Mouse (Mus musculus): ENCODE measurements around the gene Nlrp9b. TPM values are rescaled to one million over a fixed set of nuclear protein-coding genes. Genes with fewer than 3 reads are reported as not detected.
"Not testable (repeated sequence)": the region's sequence is repeated elsewhere in the genome, so short reads cannot be mapped to it uniquely, and the experiment has no call there.

Gene Nlrp9b
- polyA plus RNA-seq, 1 experiment from 2014 or later, result not detected

DNA sequence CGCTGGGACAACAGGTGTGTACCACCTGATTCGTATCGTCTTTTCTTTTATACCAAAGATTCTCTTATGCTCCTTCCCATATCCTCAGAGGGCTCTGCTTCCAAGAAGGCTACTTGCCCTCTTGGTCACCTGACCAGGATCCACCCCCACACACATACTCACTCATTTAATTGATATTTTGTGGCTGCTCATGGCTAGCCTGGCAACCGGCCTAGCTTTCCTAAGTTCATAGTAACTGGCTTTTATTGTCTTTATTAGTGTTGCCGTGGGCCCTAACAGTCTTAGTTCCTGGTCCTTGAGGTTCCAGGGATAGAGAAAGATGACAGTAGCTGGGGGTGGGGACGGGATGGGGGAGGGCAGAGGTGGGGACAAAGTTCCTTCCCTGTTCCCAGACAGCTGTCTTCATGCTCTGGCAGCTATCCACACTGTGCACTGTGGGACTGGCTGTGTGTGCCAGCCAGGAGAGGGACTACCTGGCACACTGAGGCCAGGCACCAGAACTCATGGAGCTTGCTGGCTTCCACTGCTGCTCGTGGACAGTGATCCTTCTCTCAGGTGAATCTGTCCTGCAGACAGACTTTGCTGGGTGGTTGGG, 26.2 kb upstream of the Nlrp9b start, which contains the start of gene Ceacam20:
Gene Ceacam20 (plus strand): TSS at position 428 of the 595 bp plus-strand sequence.
- WGBS, result 85% methylated on average over 7 of the region's 7 CpGs
- H3K9me3 ChIP-seq, result peaks cover 7% of the 10 kb centered on the region
- no peak within 1 kb of the TSS for H3K4me2 ChIP-seq (replicated peaks)
- no peak within 1 kb of the TSS for H3K9ac ChIP-seq
- H3K4me3 ChIP-seq, result no peak within 1 kb of the TSS
- no peaks in the 10 kb centered on the region for H3K36me3 ChIP-seq
- H3K27ac ChIP-seq, result no peak within 1 kb of the TSS
- H3K27me3 ChIP-seq (replicated peaks), result no peaks in the 10 kb centered on the region
- no peak for ATAC-seq (ENCODE audit: low FRiP score, low read depth)
- no peaks in the 10 kb centered on the region for H3K4me1 ChIP-seq

DNA sequence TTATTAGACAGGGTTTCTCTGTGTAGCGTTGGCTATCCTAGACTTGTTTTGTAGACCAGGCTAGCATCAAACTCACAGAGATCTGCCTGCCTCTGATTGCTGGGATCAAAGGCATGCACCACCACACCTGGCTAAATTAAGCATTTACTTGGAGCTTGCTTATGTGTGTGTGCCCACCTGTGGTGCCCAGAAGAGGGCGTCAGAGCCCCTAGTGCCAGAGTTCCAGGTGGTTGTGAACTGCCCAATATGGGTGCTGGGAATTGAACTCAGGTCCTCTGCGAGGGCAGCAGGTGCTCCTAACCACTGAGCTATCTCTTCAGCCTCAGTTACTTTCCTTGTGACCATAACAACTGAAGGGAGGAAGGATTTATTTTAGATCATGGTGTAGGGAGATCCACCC, 22.2 kb upstream of the Nlrp9b start:
- Histone ChIP-seq H3K9ac (no peak overlapping the region), H3K9me3 (peaks cover 19% of the 10 kb centered on the region), H3K4me1 (no peaks in the 10 kb centered on the region), H3K36me3 (no peaks in the 10 kb centered on the region), H3K4me3 (no peak overlapping the region), H3K4me2 (replicated peaks) (no peak overlapping the region), H3K27me3 (replicated peaks) (no peaks in the 10 kb centered on the region), H3K27ac (no peak overlapping the region)
- ATAC-seq (ENCODE audit: low FRiP score, low read depth), result no peak
- WGBS, result 76% methylated on average over 3 of the region's 3 CpGs

DNA sequence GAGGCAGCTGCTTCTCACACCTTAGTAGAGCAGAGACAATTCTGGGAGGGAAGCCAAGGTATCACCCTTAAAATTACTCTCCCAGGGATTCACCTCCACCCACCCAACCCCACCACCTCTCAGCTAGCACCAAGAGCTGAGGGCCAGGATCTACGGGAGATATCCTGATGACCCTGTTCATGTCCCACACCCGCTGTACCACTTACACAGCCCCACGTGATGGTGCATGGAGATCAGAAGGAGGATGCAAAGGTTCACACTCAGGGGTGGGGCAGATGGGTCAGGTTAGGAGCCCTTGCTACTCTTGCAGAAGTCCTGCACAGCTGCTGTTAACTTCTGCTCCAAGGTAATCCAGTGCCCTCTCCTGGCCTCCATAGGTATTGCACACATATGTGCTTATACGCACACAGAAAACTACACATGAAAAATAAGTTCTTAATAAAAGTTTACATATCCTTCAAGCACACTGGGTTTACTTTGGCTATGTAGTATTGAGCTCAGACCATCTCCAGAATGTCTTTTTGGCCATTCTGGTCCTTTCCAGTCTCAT, 21.6 kb upstream of the Nlrp9b start:
- Histone ChIP-seq H3K4me3 (no peak overlapping the region), H3K4me1 (no peaks in the 10 kb centered on the region), H3K9me3 (peaks cover 19% of the 10 kb centered on the region), H3K36me3 (no peaks in the 10 kb centered on the region), H3K4me2 (replicated peaks) (no peak overlapping the region), H3K27me3 (replicated peaks) (no peaks in the 10 kb centered on the region), H3K9ac (no peak overlapping the region), H3K27ac (no peak overlapping the region)
- 95% methylated on average over 4 of the region's 4 CpGs for WGBS
- ATAC-seq (ENCODE audit: low FRiP score, low read depth), result no peak

DNA sequence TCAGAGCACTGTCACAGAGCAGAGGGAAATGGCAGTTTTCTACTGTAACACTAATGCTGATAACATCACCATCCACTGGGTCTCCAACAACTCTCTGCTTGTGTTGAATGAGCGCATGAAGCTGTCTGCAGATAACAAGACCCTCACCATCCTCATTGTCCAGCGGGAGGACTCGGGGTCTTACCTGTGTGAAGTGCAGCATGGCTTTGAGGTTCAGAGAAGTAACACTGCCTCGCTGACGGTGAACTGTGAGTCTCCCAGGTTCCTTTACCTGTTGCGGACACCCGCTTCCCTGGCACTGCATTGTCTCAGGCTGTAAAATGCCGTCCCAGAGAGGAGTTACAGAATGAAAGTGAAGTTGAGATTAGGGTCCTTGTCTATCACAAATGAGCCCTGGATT, 21.1 kb upstream of the Nlrp9b start:
- no peaks in the 10 kb centered on the region for H3K4me1 ChIP-seq
- H3K9me3 ChIP-seq, result peaks cover 24% of the 10 kb centered on the region
- H3K4me2 ChIP-seq (replicated peaks), result no peak overlapping the region
- H3K4me3 ChIP-seq, result no peak overlapping the region
- no peak overlapping the region for H3K27ac ChIP-seq
- ATAC-seq (ENCODE audit: low FRiP score, low read depth), result no peak
- H3K9ac ChIP-seq, result no peak overlapping the region
- 93% methylated on average over 8 of the region's 8 CpGs for WGBS
- no peaks in the 10 kb centered on the region for H3K36me3 ChIP-seq
- H3K27me3 ChIP-seq (replicated peaks), result no peaks in the 10 kb centered on the region

- Histone ChIP-seq H3K4me1 (no peaks in the 10 kb centered on the region), H3K4me2 (replicated peaks) (no peak overlapping the region), H3K27me3 (replicated peaks) (no peaks in the 10 kb centered on the region), H3K9me3 (peaks cover 28% of the 10 kb centered on the region), H3K9ac (no peak overlapping the region), H3K4me3 (no peak overlapping the region), H3K27ac (no peak overlapping the region), H3K36me3 (no peaks in the 10 kb centered on the region)
- WGBS, result 91% methylated on average over 4 of the region's 4 CpGs
- no peak for ATAC-seq (ENCODE audit: low FRiP score, low read depth)
These were observed 19.7 kb upstream of the Nlrp9b start for GRCm38 (mm10) chr7:19971516-19971915.

DNA sequence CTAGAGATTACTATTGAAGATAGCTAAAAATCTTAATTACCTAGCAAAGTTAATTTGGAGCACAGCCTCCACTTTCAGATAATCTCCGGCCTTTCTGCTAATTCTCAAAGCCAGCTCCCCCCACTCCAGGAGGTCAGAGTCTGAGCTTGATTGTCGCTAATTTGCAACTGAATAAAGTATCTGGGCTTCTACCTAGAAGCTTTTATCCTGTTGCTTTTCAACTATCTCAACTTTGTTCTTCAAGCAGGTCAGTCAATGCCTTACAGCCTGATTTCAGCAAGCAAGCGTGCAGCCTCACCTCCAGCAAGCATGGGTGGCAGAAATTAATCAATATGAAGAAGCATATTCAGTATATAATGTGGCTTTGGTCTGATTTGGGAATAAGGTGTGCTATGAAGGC, 5.5 kb downstream of the Nlrp9b start:
- not testable (repeated sequence) for H3K36me3 ChIP-seq; H3K4me3 ChIP-seq; H3K27me3 ChIP-seq (replicated peaks); H3K4me2 ChIP-seq (replicated peaks); ATAC-seq (ENCODE audit: low FRiP score, low read depth); H3K9ac ChIP-seq; H3K27ac ChIP-seq; H3K4me1 ChIP-seq
- H3K9me3 ChIP-seq, result peaks cover 13% of the 10 kb centered on the region
- WGBS, result 60% methylated on average over 3 of the region's 3 CpGs

DNA sequence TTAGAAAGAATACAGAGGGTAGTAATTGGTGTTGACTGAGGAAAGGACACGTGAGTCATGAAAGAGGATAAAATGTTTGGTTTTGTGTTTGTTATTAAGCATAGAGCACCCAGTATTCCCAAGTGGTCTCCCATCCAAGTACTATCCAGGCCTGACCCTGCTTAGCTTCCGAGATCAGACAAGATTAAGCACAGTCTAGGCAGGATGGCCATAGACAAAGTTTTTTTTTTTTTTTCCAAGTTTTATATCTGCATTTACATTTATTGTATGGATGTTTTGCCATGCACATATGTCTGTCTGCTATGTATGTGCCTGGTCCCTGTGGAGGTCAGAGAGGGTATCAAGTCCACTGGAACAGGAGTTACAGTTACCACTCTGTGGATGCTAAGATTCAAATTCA, 18.7 kb downstream of the Nlrp9b start:
- WGBS, result 80% methylated on average over 2 of the region's 2 CpGs
- Histone ChIP-seq H3K4me2 (replicated peaks) (no peak overlapping the region), H3K36me3 (no peaks in the 10 kb centered on the region), H3K9ac (no peak overlapping the region), H3K27me3 (replicated peaks) (no peaks in the 10 kb centered on the region), H3K27ac (no peak overlapping the region), H3K9me3 (peaks cover 4% of the 10 kb centered on the region; the same call in 1 of the 2 replicates), H3K4me3 (no peak overlapping the region), H3K4me1 (no peaks in the 10 kb centered on the region)
- ATAC-seq (ENCODE audit: low FRiP score, low read depth), result no peak

DNA sequence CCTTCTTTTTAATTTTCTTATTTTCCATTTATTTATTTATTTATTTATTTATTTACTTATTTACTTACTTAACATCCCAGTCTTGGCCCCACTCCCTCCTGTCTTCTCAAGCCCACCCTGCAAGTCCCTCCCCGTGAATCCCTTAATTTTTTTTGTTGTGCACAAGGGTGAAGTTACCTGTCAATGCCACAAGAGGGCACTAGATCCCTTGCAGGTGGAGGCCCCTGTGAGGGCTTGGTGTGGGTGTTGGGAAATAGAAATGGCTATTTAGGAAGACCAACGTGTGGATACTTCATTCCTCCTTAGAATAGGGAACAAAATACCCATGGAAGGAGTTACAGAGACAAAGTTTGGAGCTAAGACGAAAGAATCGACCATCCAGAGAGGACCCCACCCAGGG, 72.8 kb downstream of the Nlrp9b start:
- peaks cover 17% of the 10 kb centered on the region for H3K9me3 ChIP-seq
- not testable (repeated sequence) for H3K27me3 ChIP-seq (replicated peaks); H3K4me3 ChIP-seq; H3K27ac ChIP-seq; H3K36me3 ChIP-seq; H3K9ac ChIP-seq; H3K4me1 ChIP-seq; H3K4me2 ChIP-seq (replicated peaks); ATAC-seq (ENCODE audit: low FRiP score, low read depth)
- WGBS, result 68% methylated on average over 4 of the region's 4 CpGs

GRCm38 (mm10) chr7:20078118-20078517, 86.9 kb downstream of the Nlrp9b start:
- ATAC-seq (ENCODE audit: low FRiP score, low read depth); H3K27me3 ChIP-seq (replicated peaks); H3K9ac ChIP-seq; H3K36me3 ChIP-seq; H3K4me1 ChIP-seq; H3K4me2 ChIP-seq (replicated peaks); H3K27ac ChIP-seq; H3K4me3 ChIP-seq; H3K9me3 ChIP-seq: not testable (repeated sequence)
- 69% methylated on average over 18 of the region's 18 CpGs for WGBS

DNA sequence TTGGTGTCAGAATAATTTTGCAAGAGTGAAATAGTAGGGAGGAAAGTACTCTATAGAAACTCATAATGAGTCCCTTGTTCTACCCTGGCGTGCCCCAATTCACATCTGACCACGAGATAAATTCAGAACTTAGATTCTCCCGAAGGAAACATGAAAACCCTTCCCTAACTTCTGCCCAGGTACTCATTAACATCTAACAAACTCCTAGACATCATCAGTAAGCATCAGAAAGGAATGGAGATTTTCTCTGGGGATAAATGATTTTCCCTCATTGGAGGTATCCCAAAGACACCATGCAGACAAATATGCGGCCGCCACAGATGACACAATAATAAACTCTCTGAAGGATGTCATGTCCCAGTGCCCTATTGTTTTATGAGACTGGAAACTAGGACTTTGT, 108.1 kb downstream of the Nlrp9b start, which contains the start of gene Vmn1r91:
Gene Vmn1r91 (plus strand): TSS at position 301 of the 400 bp plus-strand sequence.
- H3K27ac ChIP-seq; H3K9ac ChIP-seq; H3K36me3 ChIP-seq; H3K9me3 ChIP-seq; H3K4me2 ChIP-seq (replicated peaks); ATAC-seq (ENCODE audit: low FRiP score, low read depth); H3K27me3 ChIP-seq (replicated peaks); H3K4me3 ChIP-seq; H3K4me1 ChIP-seq: not testable (repeated sequence)
- WGBS, result 87% methylated on average over 5 of the region's 5 CpGs

- not testable (repeated sequence) for H3K9ac ChIP-seq; H3K4me1 ChIP-seq; H3K27ac ChIP-seq; H3K4me2 ChIP-seq (replicated peaks); H3K4me3 ChIP-seq; ATAC-seq (ENCODE audit: low FRiP score, low read depth); H3K9me3 ChIP-seq; H3K27me3 ChIP-seq (replicated peaks); H3K36me3 ChIP-seq
- no CpG with 5 or more reads among the region's 2 CpGs for WGBS
These were observed 131.2 kb downstream of the Nlrp9b start, which contains the start of gene Gm16442 for GRCm38 (mm10) chr7:20122479-20122878. Gm16442 (minus strand) TSS chr7:20122579.
